Mouse (Mus musculus): Measurements from ENCODE around the gene Nedd9. TPM values are rescaled to one million over a fixed set of nuclear protein-coding genes. Genes with fewer than 3 reads are reported as not detected.

Nedd9 gene
- polyA plus RNA-seq, 1 experiment from 2014 or later = 13.3 TPM

- peaks cover 27% of the 10 kb centered on the region for H3K4me1 ChIP-seq (replicated peaks)
- no peaks in the 10 kb centered on the region for H3K36me3 ChIP-seq
- no peak overlapping the region for H3K4me3 ChIP-seq
- H3K27me3 ChIP-seq = no peaks in the 10 kb centered on the region
- 74% methylated on average over 3 of the region's 3 CpGs for WGBS
- no peak overlapping the region for H3K9ac ChIP-seq
- H3K4me2 ChIP-seq = no peak overlapping the region
- no peak overlapping the region for H3K27ac ChIP-seq (replicated peaks)
- ATAC-seq (ENCODE audit: low FRiP score, low read depth) = no peak
- H3K9me3 ChIP-seq = no peaks in the 10 kb centered on the region
Measured at GRCm38 (mm10) chr13:41343163-41343886, 143.8 kb downstream of the Nedd9 start.

DNA sequence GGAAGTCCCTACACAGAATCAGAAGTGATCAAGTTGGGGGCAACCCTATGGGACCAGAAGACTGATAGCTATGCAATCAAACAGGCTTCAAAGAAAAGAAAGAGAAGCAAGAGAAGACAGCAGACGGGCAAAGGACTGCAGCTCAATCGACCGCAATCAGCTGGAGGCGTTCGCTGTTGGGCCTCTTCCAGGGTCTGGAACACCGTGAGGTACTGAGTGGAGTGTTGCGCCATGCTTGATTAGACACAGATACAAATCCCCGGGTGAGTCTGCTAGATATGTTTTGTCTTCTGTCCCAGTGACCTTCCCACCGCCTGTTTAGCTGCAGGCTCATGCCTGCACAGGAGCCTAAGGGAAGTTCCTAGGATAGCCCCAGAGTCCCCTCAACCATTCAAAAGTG is 145.7 kb downstream of the Nedd9 start:
- no peaks in the 10 kb centered on the region for H3K9me3 ChIP-seq
- no peak overlapping the region for H3K9ac ChIP-seq
- ATAC-seq (ENCODE audit: low FRiP score, low read depth) = no peak
- H3K4me2 ChIP-seq = no peak overlapping the region
- no peaks in the 10 kb centered on the region for H3K36me3 ChIP-seq
- H3K4me3 ChIP-seq = no peak overlapping the region
- H3K27me3 ChIP-seq = no peaks in the 10 kb centered on the region
- 55% methylated on average over 9 of the region's 9 CpGs for WGBS
- peaks cover 28% of the 10 kb centered on the region for H3K4me1 ChIP-seq (replicated peaks)
- no peak overlapping the region for H3K27ac ChIP-seq (replicated peaks)

DNA sequence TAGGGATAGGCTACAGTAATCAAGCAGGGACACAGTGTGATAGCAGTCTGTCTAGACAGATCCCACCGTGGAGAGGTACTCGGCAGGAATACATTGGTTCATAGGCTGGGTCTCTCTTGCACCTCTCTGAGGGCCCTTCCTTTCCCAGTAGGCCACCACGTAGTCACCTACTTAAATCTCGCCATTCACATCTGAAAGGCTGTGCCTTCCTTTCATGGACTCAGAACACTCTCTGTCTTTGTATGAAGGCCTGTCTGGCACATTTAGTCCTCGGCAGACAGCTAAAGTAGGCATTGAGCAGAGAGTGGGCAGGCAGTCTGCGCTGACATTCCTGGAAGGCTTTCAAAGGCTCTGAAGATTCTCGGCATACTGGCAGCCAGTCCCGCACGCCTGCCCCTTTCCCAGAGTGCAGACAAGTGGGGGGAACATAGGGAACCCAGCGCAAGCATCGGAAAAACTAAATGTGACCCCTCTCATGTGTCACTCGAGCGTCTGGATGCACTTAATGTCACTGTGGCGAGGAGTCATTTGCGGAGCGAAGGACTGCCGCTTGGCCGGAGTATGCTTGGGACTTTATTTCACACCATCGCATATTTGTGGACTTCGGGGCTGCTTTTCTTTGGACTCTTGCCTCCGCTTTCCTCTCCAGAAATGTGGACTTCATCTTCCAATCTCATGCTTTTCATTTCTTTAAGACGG is 147.4 kb downstream of the Nedd9 start:
- Histone ChIP-seq H3K4me3 (no peak overlapping the region), H3K27me3 (no peaks in the 10 kb centered on the region), H3K4me1 (replicated peaks) (peaks cover 25% of the 10 kb centered on the region), H3K9me3 (no peaks in the 10 kb centered on the region), H3K27ac (replicated peaks) (peak overlapping the region; percentile 73), H3K4me2 (peak overlapping the region; percentile 33), H3K36me3 (no peaks in the 10 kb centered on the region), H3K9ac (peak overlapping the region; percentile 12; the same call in 1 of the 2 replicates)
- ATAC-seq (ENCODE audit: low FRiP score, low read depth) = peak; percentile 83
- 48% methylated on average over 22 of the region's 22 CpGs for WGBS

DNA sequence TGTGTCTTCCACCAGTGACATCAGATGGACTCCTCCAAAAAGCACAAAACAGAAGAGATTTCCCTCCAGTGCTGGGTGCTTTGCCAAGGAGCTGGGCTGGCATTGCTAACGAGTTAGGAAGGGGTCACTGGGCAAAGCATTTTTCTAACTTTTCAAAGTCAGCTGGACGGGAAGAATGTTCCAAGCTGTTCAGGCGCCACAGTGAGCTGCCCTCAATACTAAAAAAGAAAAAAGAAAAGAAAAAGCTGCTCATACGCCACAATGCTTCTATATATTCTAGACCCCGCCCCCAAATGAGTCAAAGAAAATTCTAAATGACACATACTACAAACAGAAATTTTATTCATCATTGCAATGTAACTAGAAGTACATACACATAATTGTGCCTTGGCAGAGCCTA is 148.0 kb downstream of the Nedd9 start:
- H3K36me3 ChIP-seq = no peaks in the 10 kb centered on the region
- 54% methylated on average over 5 of the region's 5 CpGs for WGBS
- no peak overlapping the region for H3K9ac ChIP-seq
- H3K4me3 ChIP-seq = no peak overlapping the region
- H3K27me3 ChIP-seq = no peaks in the 10 kb centered on the region
- ATAC-seq (ENCODE audit: low FRiP score, low read depth) = 0 out of 2 replicates have a peak, but pooled peaks have one; percentile 9
- peaks cover 25% of the 10 kb centered on the region for H3K4me1 ChIP-seq (replicated peaks)
- peak overlapping the region; percentile 73 for H3K27ac ChIP-seq (replicated peaks)
- H3K4me2 ChIP-seq = no peak overlapping the region
- no peaks in the 10 kb centered on the region for H3K9me3 ChIP-seq

GRCm38 (mm10) chr13:41337407-41337806 is 149.8 kb downstream of the Nedd9 start:
- no peaks in the 10 kb centered on the region for H3K9me3 ChIP-seq
- WGBS = 94% methylated on average over 2 of the region's 2 CpGs

DNA sequence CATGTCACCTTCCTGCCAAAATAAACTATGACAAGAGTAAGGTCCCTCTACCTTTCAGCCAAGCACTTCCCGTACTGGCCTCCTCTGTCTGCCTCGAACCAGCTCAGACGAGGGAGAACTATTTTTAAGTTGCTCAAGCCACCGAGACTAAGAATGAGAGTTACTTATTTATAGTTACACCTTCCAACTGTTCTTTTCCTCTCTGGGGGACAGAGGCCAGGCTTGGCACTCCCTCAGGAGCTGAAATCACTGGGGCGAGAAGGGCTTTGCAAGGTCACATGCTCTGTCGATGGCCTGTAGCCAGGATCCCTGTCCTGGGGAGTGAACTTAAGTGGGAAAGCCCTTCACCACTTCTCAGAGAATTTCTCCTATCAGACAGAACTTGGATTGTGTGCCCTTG is 150.9 kb downstream of the Nedd9 start:
- Histone ChIP-seq H3K9ac (no peak overlapping the region), H3K27ac (replicated peaks) (no peak overlapping the region), H3K9me3 (no peaks in the 10 kb centered on the region), H3K4me1 (replicated peaks) (peaks cover 25% of the 10 kb centered on the region), H3K36me3 (no peaks in the 10 kb centered on the region), H3K4me2 (no peak overlapping the region), H3K27me3 (no peaks in the 10 kb centered on the region), H3K4me3 (no peak overlapping the region)
- 55% methylated on average over 6 of the region's 6 CpGs for WGBS
- no peak for ATAC-seq (ENCODE audit: low FRiP score, low read depth)

More at GRCm38 (mm10) chr13:41337407-41337806, 149.8 kb downstream of the Nedd9 start:
- ATAC-seq (ENCODE audit: low FRiP score, low read depth) = no peak
- no peak overlapping the region for H3K4me2 ChIP-seq
- no peaks in the 10 kb centered on the region for H3K36me3 ChIP-seq
- H3K4me1 ChIP-seq (replicated peaks) = peaks cover 29% of the 10 kb centered on the region
- H3K27me3 ChIP-seq = no peaks in the 10 kb centered on the region
- H3K9ac ChIP-seq = no peak overlapping the region
- no peak overlapping the region for H3K4me3 ChIP-seq
- no peak overlapping the region for H3K27ac ChIP-seq (replicated peaks)

- 88% methylated on average over 5 of the region's 5 CpGs for WGBS
Measured at GRCm38 (mm10) chr13:41335767-41336166, 151.4 kb downstream of the Nedd9 start.

DNA sequence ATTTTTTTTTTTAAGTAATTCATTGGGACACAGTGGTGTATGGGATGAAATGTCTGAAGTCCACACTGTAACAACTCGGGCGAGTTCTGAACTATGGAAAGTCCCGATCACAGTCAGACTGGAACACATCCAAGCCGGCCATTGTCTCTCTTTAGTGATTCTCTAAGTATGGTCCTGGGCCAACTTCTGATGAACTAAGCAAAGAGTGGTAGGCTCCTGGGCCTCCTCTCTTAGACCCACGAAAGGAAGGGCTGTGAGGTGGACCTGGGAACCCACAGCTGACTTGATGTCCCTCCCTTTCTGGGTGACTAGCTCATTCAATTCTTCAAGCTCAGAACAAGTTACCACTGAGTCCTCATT is 152.5 kb downstream of the Nedd9 start:
- H3K27ac ChIP-seq (replicated peaks) = no peak overlapping the region
- 68% methylated on average over 5 of the region's 5 CpGs for WGBS
- no peak overlapping the region for H3K4me3 ChIP-seq
- no peak overlapping the region for H3K9ac ChIP-seq
- peaks cover 20% of the 10 kb centered on the region for H3K4me1 ChIP-seq (replicated peaks)
- H3K9me3 ChIP-seq = no peaks in the 10 kb centered on the region
- no peak overlapping the region for H3K4me2 ChIP-seq
- no peak for ATAC-seq (ENCODE audit: low FRiP score, low read depth)
- no peaks in the 10 kb centered on the region for H3K36me3 ChIP-seq
- no peaks in the 10 kb centered on the region for H3K27me3 ChIP-seq

More at GRCm38 (mm10) chr13:41335767-41336166, 151.4 kb downstream of the Nedd9 start:
- Histone ChIP-seq H3K27me3 (no peaks in the 10 kb centered on the region), H3K9ac (no peak overlapping the region), H3K36me3 (no peaks in the 10 kb centered on the region), H3K9me3 (no peaks in the 10 kb centered on the region), H3K4me3 (no peak overlapping the region), H3K4me2 (no peak overlapping the region), H3K27ac (replicated peaks) (no peak overlapping the region), H3K4me1 (replicated peaks) (peaks cover 25% of the 10 kb centered on the region)
- no peak for ATAC-seq (ENCODE audit: low FRiP score, low read depth)

- no peak for ATAC-seq (ENCODE audit: low FRiP score, low read depth)
- no peak overlapping the region for H3K4me2 ChIP-seq
- no peak overlapping the region for H3K9ac ChIP-seq
- H3K9me3 ChIP-seq = no peaks in the 10 kb centered on the region
- no peaks in the 10 kb centered on the region for H3K27me3 ChIP-seq
- WGBS = 79% methylated on average over 14 of the region's 14 CpGs
- H3K27ac ChIP-seq (replicated peaks) = no peak overlapping the region
- no peak overlapping the region for H3K4me3 ChIP-seq
- H3K36me3 ChIP-seq = no peaks in the 10 kb centered on the region
- peaks cover 19% of the 10 kb centered on the region; the same call in 1 of the 2 replicates for H3K4me1 ChIP-seq (replicated peaks)
Measured at GRCm38 (mm10) chr13:41333889-41334640, 153.1 kb downstream of the Nedd9 start.

DNA sequence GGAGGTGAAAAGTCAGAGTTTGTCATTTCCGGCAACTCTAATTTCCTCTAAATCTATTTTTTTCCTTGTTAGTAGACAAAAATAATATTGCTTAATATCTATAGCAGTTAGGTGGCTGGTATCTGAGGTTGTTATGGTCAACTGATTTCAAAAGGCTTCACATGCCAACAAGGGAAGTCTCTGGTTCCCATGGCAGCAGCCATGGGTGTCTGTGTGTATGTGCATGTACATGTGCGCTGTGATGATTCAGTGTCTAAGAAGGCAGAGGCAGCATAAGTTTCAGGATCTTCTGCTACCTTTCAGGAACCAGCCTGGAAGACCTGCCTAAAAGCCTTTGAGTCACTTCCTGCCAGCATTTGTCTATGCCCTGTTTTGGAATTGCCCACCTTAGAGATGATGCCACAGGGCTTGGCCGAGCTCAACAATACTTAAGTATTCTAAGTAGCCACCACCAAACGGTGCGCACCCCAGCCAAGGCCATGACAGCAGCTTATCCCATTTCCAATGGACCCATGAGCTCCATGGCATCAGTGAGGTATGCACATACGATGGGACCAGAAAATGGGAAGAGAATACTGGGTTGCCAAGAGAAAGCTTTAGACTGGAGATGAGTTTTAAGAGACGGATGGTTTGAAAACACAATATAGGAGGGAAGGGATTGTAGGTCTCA is 155.4 kb downstream of the Nedd9 start:
- H3K9ac ChIP-seq = no peak overlapping the region
- H3K27ac ChIP-seq (replicated peaks) = no peak overlapping the region
- peaks cover 16% of the 10 kb centered on the region; the same call in 1 of the 2 replicates for H3K4me1 ChIP-seq (replicated peaks)
- H3K9me3 ChIP-seq = no peaks in the 10 kb centered on the region
- no peaks in the 10 kb centered on the region for H3K36me3 ChIP-seq
- H3K4me2 ChIP-seq = no peak overlapping the region
- WGBS = 81% methylated on average over 7 of the region's 7 CpGs
- H3K4me3 ChIP-seq = no peak overlapping the region
- H3K27me3 ChIP-seq = no peaks in the 10 kb centered on the region
- no peak for ATAC-seq (ENCODE audit: low FRiP score, low read depth)

DNA sequence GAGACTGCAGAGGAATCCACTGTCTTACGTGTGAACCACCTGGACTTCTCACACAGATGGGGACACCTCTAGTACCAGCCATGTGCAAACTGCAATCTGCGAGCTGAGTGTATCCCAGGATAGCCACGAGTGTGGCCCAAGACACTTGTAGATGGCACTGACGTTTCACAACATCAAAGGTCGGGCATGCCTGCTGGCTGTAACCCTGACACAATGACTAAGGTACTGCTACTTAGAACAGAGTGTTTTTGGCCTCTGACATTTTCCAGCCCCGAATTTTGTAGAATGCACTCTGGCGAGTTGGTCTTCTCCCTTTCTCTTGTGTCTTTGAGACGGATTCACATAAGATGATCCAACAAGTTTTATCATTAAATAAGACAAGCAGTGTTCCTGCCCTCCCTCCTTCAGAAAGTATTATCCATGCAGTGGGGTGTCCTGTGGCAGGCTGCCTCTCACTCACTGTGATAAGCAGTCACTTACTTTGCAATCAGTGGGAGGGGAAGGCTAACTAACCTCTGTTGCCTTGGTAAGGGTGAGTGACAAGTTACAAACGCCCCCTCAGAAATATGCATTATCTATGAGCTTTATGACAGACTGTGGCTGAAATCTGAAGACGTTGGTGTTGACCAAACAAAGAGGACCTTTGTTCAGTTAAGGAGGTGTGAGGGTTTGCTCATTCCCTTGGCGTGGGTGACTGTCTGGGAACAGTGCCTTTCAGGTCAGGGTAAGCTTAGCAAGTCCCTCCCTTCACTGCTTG is 156.4 kb downstream of the Nedd9 start:
- no peak overlapping the region for H3K27ac ChIP-seq (replicated peaks)
- 72% methylated on average over 11 of the region's 11 CpGs for WGBS
- H3K4me1 ChIP-seq (replicated peaks) = peaks cover 13% of the 10 kb centered on the region; the same call in 1 of the 2 replicates
- no peaks in the 10 kb centered on the region for H3K9me3 ChIP-seq
- ATAC-seq (ENCODE audit: low FRiP score, low read depth) = no peak
- H3K4me2 ChIP-seq = no peak overlapping the region
- no peak overlapping the region for H3K9ac ChIP-seq
- no peaks in the 10 kb centered on the region for H3K27me3 ChIP-seq
- H3K36me3 ChIP-seq = no peaks in the 10 kb centered on the region
- H3K4me3 ChIP-seq = no peak overlapping the region

Data from hindbrain, embryonic 15.5 days (tissue).